Mouse (Mus musculus): ENCODE results near the gene 0610040J01Rik.
A peak's percentile ranks its signal among the peaks of the same experiment; 100 is the strongest.

0610040J01Rik gene

DNA sequence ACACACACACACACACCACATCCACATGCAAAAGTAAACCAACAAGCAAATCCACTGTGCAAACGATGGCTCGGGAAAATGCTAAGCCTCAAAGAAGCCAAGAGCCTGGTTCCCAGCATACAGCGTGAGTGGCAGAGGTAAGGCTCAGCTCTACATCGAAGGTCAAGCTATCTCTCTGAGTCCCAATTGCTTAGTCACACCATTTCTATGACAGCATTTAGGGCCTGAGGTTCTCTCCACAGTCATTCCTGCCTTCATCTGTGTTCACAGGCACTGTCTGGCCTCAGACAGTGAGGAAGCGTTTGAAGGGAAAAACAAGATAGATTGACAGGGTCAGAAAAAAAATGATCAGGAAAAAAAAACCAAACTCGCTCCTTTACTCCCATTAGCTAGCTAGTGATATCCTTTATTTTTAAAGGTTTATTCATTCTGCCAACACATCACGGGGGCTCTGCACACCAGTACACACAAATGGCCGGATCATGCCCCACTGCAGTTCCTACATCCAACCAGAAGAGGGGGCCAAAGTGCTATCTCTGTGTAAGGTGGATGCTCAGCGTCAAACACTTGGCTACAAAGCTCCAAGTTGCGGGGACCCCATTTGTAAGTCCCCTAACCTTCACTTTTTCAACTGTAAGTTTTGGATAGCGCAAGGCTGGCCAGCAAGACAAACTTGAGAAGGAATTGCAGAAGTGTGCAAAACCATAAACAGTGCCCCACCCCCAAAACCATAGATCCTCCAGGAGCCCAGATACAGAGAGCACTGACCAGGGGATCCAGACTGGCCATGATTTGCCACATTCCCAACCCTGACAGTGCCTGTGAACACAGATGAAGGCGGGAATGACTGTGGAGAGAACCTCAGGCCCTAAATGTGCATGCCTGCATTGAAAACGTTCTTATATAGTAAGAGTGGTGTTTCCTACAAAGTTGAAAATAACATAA is 94.3 kb downstream of the 0610040J01Rik start:
- peak; percentile 78 to 87 for DNase-seq

- no peak for DNase-seq
Observed at GRCm38 (mm10) chr5:63907513-63907912, 95.3 kb downstream of the 0610040J01Rik start.

DNA sequence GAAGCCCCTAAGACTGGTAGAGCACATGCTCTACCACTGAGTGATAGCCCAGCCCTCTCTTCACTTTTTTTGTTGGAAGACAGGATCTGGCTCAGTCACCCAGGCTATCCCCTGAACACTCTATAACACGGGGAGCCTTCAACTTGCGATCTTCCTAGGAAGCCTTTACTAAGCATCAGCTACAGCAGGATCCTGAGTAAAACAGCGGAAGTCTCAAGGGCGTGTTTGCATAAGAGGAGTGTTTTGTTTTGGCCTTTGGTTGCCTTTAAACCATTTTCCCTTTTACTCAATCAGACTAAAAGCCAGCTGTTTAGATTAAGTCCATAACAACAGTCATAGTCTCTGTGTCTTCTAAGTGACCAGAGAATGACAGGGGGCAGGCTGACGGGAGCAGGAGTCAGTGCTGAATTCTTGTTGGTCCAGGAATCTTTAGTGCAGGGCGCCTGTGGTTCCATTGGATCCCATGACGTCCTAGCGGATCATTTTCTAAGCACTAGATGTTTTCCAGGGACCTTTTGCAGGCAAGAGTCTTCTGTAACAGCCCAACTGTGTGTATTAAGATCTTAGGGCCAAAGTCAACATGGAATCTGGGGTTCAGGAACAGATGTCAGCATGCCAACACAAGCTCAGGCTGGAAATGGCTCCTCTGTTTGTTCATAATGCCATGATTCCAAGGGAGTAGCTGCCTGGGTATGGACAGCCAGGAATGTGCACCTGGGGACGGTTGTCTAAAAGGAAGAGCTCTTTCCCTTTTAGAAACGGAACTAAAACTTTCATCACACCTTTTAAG is 98.2 kb downstream of the 0610040J01Rik start:
- no peak for DNase-seq

DNA sequence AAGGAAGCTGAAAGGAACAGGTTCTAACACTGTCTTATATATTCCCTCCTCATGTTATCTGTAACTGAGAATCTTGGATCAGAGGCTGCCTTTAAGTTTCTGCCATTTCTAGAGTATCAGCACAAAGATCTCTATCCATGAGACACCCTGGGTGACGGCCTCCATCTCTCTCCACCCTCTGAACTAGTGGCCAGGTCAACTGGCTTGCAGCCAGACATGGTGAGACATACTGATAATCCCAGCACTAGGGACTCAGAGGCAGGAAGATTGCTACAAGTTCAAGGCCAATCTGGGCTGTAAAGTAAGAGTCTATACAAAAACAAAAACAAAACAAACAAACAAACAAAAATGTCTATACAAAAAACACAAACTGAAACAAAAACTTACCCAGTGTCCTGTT is 102.7 kb downstream of the 0610040J01Rik start:
- DNase-seq = no peak

DNA sequence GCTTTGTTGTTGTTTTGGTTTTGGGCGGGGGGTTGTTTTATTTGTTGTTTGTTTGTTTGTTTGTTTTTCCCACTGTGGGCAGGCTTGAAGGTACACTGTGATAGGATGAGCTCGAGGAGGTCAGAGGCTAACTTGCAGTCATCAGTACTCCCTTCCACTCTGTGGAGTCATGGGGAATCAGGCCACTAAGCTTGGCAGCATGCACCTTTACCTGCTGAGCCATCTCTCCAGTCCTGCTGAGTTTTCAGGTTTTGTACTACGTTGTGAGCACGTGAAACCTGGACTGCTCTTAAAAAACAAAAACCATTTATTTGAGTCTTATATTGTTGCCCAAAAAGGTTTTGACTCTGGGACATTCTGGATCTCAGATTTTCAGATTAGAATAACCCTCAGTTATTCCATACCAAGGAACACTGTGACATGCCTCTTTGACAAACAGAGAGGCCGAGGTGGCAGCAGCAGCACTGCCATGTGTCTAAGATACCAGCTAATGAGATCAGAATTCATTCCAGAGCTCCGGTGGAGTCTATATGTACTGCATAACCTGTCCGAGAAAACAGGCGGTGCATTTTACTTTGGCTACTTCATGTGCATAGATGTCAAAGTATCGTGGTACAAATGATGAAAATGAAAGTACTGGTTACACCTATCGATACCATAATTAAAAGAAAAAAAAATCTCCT is 104.4 kb downstream of the 0610040J01Rik start:
- DNase-seq = no peak

DNA sequence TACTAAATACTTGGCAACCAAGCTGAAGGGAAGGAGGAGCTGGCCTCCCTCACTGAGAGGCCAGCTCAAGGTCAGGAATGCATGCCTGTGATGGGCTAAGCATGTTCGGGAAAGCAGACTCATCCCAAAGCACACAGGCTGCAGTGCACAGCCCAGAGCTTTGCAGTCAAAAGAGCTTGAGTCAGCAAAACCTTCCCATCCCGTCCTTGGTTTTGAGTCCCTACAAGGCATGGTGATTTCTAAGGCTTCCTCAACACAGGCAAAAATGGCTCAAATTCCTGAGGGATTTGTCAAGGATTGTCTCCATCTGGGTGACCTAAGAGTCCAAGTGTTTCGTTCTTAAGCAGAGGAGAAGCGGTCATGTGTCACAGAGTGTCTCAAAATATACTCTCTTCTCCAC is 106.0 kb downstream of the 0610040J01Rik start:
- no peak for DNase-seq

GRCm38 (mm10) chr5:63923305-63924025 is 111.3 kb downstream of the 0610040J01Rik start:
- peak; percentile 45 to 53 for DNase-seq

GRCm38 (mm10) chr5:63925035-63925628 is 113.0 kb downstream of the 0610040J01Rik start:
- no peak for DNase-seq

DNA sequence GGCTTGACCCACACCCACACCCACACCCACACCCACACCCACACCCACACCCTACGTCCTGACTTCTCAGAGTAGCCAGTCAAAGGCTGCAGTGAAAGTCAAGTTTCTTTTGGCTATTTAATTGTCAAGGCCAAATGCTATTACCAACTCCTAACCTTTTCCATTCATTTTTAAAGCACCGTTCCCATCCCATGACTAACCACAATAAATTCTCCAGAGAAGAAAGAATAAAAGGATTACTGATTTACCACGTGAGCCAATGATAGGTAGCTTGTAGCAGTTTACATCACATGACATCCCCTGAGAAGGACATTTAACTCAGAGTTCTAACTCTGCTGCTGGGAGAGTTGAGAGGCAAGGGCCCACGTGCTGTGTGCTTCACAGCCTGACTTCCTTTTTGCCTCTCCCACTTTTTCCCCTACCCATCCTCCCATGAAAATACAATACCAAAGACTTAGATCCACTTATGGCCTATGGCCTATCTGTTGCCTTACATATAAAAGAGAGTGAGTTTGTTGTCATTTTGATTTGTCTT is 118.7 kb downstream of the 0610040J01Rik start:
- no peak for DNase-seq

DNA sequence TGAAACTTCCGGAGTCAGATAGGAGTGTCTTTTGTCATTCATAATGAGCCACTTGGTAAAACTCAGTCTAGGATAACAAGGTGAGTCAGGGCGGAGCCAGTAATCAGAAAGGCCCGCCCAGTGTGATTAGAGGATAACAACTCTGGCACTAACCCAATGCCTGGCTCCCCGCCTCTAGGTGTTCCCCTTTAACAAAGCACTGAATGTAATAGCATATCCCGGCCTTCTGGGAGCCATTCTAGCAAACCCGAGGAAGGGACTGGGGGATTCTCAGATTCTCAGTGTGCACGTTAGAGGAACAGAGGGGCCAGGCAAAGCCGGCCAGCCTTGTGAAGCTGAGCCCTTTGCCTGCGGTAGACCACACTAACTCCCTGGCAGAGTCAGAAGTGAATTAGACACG is 120.7 kb downstream of the 0610040J01Rik start:
- peak in 1 of 2 experiments; percentile 24 for DNase-seq

DNA sequence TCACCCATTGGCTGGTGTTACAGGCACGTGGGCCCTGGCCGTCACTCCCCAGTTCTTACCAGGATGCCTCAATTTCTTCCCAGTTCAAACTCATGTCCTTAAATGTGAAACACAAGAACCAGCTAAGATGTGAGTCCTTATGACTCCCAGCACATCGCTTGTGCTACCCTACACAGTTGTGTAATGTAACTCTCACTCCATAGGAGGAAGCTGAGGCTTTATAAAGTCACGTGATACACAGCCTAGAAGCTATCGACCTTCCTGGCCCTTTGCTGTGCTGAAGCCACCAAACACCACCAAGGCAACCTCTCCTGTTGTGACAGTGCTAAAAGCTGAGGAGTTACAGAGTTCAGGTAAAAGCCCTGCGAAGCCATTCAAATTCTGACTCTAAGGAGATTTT is 123.4 kb downstream of the 0610040J01Rik start:
- no peak for DNase-seq

DNA sequence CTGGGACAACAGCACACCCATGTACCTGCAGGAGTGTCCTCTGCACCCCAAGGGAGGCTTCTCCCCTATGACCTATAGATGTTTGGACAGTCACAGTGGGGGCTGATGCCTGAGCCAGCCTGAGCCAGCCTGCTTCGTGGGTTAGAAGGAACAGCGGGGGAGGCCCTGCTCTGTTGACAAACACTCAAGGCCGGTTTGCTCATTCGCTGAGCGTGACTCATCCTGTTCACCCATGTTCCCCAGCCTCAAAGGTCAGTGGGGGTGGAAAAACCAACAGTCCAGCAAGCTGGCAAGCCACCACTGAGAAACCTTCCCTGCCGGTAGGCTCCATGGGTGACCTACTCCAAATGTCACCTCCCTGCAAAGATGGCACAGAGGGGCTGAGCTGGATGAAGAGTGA is 124.6 kb downstream of the 0610040J01Rik start:
- DNase-seq = peak; percentile 58 to 66

- DNase-seq = no peak
Observed at GRCm38 (mm10) chr5:63938575-63938974, 126.4 kb downstream of the 0610040J01Rik start.

DNA sequence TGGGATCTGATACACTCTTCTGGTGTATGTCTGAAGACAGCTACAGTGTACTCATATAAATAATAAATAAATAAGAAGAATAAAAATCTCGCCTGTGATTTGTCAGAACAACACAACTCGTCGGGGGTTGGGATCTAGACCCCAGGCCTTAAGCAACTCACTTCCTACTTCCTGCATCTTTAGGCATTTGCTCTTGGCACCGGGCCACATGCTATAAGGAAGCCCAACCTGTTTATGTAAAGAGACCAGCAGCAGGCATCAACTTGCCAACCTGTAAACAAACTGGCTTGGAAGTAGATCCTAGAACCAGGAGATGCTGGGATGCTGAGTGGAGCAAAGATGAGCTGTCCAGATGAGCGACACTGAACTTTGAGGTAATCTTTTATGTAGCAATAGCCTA is 129.7 kb downstream of the 0610040J01Rik start:
- no peak for DNase-seq

DNA sequence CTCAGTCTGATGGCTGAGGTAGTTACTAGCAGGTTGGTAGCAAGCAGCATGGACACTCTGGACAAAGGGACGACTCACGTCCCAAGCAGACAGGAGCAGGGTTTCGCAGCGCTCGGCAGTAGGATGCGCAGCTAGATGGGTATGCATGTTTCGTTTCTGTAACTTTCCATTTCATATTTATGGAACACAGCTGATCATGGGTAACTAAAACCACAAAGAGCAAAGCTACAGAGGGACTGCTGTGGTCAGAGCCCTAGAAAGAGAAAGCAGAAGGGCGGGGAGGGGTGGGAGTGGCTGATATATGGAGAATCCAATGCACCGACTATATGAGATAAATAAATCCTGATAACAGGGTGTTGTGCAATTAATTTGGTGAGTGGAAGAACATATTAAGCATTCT is 131.1 kb downstream of the 0610040J01Rik start:
- DNase-seq = no peak

DNA sequence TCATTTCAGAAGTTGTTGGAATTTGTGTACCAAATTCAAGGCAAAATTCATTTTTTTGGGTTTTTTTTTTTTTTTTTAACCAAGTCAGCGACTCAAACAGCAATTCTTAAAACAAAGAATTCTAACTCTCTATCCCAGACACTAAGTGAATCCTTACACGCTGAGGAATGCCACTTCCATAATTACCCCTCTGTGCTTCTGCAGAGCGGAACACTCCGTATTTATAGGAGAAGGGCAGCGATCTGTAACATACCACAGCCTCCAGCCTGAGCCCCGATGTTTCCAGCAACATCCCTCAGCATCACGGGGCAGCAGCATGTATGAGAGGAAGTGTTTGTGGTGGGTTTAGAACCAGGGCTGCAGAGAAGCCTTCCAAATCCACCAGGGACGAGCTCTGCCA is 135.4 kb downstream of the 0610040J01Rik start:
- DNase-seq = no peak

DNA sequence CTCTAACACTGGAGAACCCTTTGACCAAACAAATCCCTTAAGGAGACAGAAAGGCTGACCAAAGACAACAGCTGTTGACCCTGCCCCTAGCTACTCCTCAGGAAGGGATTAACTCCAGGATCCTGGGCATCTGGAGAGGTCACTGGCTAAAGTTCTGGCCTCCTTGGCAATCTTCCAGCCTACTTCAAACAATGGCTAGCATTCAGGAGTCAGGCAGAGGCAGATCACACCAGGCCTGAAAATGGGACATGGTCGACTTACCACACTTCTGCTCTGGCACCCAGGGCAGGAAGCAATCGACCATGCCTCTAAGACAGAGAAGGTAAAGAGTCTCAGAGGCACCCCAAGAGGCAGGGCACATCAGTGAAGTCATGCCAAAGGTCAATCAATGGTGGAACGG is 137.0 kb downstream of the 0610040J01Rik start:
- DNase-seq = peak; percentile 76 to 77

Data from kidney, postnatal 36 days (tissue).